Mouse (Mus musculus) small intestine, adult 2 months (tissue): ENCODE results near the gene Slc34a3. TPM values are rescaled to one million over a fixed set of nuclear protein-coding genes. Genes with fewer than 3 reads are reported as not detected.

ENCODE experiments used
- H3K27ac ChIP-seq: fragments of 200-500 bp; 2 replicates; pipeline ENCODE4 v1.5.1; 2012; ENCODE audit warnings: low read depth, low read length, control low read depth, inconsistent platforms; ENCODE audit not compliant: insufficient read depth
- H3K27me3 ChIP-seq: fragments of 200-500 bp; 2 replicates; pipeline ENCODE4 v1.6.1; 2012; ENCODE audit warnings: mild to moderate bottlenecking, moderate library complexity, low read length, inconsistent platforms; ENCODE audit not compliant: control insufficient read depth, insufficient read depth
- H3K36me3 ChIP-seq: fragments of 200-500 bp; 2 replicates; pipeline ENCODE4 v1.6.1; 2012; ENCODE audit warnings: mild to moderate bottlenecking, low read length, control low read depth, inconsistent platforms; ENCODE audit not compliant: control insufficient read depth, insufficient read depth
- H3K4me1 ChIP-seq: fragments of 200-500 bp; 2 replicates; pipeline ENCODE4 v1.6.1; 2012; ENCODE audit warnings: low read length, inconsistent platforms, mixed read lengths; ENCODE audit not compliant: control insufficient read depth, insufficient read depth, insufficient read length
- H3K4me3 ChIP-seq: fragments of 200-500 bp; 2 replicates; pipeline ENCODE4 v1.5.1; 2012; ENCODE audit warnings: low read depth, mild to moderate bottlenecking, control low read depth, inconsistent platforms, low read length, moderate library complexity
- CTCF ChIP-seq: fragments of 200-500 bp; IDR thresholded peaks from 2 replicates; pipeline ENCODE4 v1.5.1; 2012; ENCODE audit warnings: low read depth, mild to moderate bottlenecking, control low read depth, inconsistent platforms, low read length, moderate library complexity, mixed read lengths; ENCODE audit not compliant: insufficient replicate concordance, insufficient read length; ENCODE audit errors: extremely low read depth
- POLR2A ChIP-seq: fragments of 200-500 bp; IDR thresholded peaks from 2 replicates; pipeline ENCODE4 v1.6.1; 2012; ENCODE audit warnings: low read depth, mild to moderate bottlenecking, control low read depth, inconsistent platforms, low read length, moderate library complexity
- WGBS: fragments of 180-500 bp; shearing (Covaris S2); methylation state at CpG from one replicate; pipeline ENCODE4 v1.1.7; 2018; 5-methylcytosine and 5-hydroxymethylcytosine counted together
- polyA plus RNA-seq: library from polyadenylated mRNA; depleted of rRNA; stranded (reverse); fragments of >200 nt; gene quantifications from 2 replicates; pipeline ENCODE4 v1.2.3, GENCODE M21; 2012

Slc34a3 gene
- polyA plus RNA-seq, 1 experiment = 5.6 TPM

DNA sequence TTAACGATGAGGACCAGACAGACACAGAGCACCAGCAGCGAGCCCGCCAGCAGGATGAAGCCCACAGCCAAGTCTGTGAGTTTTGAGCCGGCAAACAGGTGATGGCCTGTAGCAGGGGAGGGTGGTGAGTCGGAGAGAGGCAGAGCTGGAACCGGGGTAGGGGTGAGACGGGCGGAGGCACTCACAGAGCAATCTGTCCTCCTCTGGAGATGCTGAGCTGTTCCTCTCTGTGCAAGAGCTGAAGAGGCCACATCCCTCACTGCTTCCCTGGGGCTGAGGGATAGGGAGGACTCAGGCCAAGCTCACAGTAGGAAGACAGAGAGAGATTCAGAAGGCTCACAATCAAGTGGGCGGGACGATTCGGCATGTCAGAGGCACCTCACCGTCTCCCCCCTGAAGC is 3.1 kb downstream of the Slc34a3 start:
- TF ChIP-seq POLR2A (no peak), CTCF (no peak)
- 78% methylated on average over 12 of the region's 12 CpGs for WGBS

GRCm38 (mm10) chr2:25230581-25230980 is 3.6 kb downstream of the Slc34a3 start:
- 90% methylated on average over 7 of the region's 7 CpGs for WGBS
- Histone ChIP-seq H3K4me3 (no peak overlapping the region), H3K4me1 (peaks cover 25% of the 10 kb centered on the region), H3K27me3 (no peaks in the 10 kb centered on the region), H3K36me3 (no peaks in the 10 kb centered on the region), H3K27ac (no peak overlapping the region)
- TF ChIP-seq POLR2A (no peak), CTCF (no peak)

More for the DNA sequence above, 3.1 kb downstream of the Slc34a3 start:
- Histone ChIP-seq H3K36me3 (no peaks in the 10 kb centered on the region), H3K27me3 (no peaks in the 10 kb centered on the region), H3K4me1 (peaks cover 29% of the 10 kb centered on the region), H3K27ac (no peak overlapping the region), H3K4me3 (no peak overlapping the region)

DNA sequence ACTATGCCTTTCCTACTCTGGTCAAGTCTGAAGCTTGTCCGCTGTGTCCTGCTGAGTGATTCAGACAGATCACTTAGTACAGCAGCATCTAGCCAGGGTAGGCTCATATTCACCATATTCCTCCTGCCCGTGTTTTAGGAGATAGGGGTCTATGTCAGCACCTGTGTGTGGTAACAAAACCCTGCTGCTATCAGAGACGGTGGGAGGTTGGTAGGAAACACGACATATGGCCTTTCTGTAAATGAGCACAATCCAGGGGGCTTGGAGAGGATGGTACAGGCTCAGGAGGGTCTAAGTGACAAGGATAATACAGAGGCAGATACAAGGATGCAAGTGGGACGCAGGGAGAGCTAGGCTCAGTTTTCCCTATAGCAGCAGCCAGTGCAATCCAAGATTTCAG is 4.6 kb downstream of the Slc34a3 start:
- TF ChIP-seq POLR2A (no peak), CTCF (no peak)
- WGBS = 93% methylated on average over 5 of the region's 5 CpGs
- H3K4me3 ChIP-seq = no peak overlapping the region
- no peaks in the 10 kb centered on the region for H3K27me3 ChIP-seq
- H3K27ac ChIP-seq = no peak overlapping the region
- H3K4me1 ChIP-seq = peaks cover 17% of the 10 kb centered on the region
- no peaks in the 10 kb centered on the region for H3K36me3 ChIP-seq

DNA sequence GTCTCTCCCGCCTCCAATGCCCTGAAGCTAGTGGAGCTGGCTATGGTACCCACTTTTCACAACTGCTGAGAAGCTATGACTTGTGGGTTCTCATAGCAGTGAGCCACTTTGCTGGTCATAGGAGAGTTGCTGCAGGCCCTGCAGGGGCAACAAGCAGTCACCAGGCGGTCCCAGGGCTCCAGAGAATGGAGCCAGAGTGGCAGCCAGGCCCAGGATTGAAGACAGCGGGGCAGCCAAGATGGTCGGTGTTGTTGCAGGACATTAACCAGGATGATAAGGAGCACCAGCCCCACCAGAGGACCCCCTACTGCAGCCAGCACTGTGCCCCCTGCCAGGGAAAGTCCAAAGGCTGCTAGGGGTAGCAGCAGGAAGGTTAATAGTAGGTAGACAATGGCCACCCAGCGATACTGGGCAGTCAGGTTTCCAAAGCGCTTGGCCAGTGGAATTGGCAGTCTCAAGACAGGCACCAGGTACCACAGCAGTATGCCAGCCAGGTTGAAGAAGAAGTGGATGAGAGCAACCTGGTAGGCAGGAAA is 5.1 kb downstream of the Slc34a3 start:
- no peaks in the 10 kb centered on the region for H3K36me3 ChIP-seq
- H3K4me1 ChIP-seq = peaks cover 12% of the 10 kb centered on the region
- WGBS = 77% methylated on average over 6 of the region's 6 CpGs
- H3K27ac ChIP-seq = peak overlapping the region; percentile 56
- TF ChIP-seq CTCF (no peak), POLR2A (no peak)
- no peak overlapping the region for H3K4me3 ChIP-seq
- H3K27me3 ChIP-seq = no peaks in the 10 kb centered on the region

- 1% methylated on average over 7 of the region's 7 CpGs for WGBS
Measured at GRCm38 (mm10) chr2:25228431-25228889, 5.7 kb downstream of the Slc34a3 start.

DNA sequence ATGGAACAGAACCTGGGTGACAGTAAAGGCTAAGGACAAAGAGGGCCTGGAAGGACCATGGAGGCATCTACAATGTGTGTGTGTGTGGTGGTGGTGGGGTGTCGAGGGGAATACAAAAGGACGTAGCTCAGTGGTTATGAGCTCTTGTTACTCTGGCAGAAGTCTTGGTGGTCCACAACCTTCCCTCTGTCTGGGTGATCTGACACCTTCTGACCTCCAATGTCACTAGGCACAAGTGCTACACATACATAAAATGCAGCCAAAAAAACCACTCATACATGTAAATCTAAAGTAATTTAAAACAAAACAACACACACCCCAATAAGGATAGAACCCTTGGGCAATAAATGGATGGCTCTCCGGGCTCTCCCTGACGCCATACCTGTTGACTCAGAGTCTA is 6.8 kb downstream of the Slc34a3 start:
- TF ChIP-seq POLR2A = no peak
- TF ChIP-seq CTCF = no peak
- no peaks in the 10 kb centered on the region for H3K27me3 ChIP-seq
- peaks cover 4% of the 10 kb centered on the region for H3K36me3 ChIP-seq
- H3K4me3 ChIP-seq = no peak overlapping the region
- WGBS = 89% methylated on average over 4 of the region's 4 CpGs
- peaks cover 6% of the 10 kb centered on the region for H3K4me1 ChIP-seq
- H3K27ac ChIP-seq = no peak overlapping the region

More at GRCm38 (mm10) chr2:25228431-25228889, 5.7 kb downstream of the Slc34a3 start:
- TF ChIP-seq POLR2A (0 out of 2 replicates have a peak, but pooled peaks have one; percentile 32), CTCF (peak; percentile 78)
- H3K4me3 ChIP-seq = peak overlapping the region; percentile 30
- H3K27me3 ChIP-seq = no peaks in the 10 kb centered on the region
- H3K27ac ChIP-seq = peak overlapping the region; percentile 56
- H3K4me1 ChIP-seq = peaks cover 8% of the 10 kb centered on the region
- peaks cover under 1% of the 10 kb centered on the region for H3K36me3 ChIP-seq

DNA sequence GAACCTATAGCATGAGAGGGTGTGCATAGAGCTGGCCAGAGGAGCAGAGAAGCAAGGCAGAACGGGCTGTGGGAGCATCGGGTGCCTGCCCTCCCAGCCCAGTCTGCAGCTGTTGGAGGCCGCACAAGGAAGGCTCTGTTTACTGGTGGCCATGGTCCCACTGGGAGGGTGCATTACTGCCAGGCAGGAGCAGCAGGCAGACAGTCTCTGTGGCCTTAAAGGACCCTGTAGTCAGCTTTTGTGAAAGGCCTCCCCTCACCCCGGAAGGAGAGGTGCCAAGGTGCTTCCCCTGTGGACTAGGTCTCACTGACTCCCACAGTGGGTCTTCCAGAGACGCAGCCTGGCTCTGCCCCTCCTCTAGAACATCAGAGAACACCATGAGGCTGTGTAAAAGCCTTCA is 7.3 kb downstream of the Slc34a3 start:
- Histone ChIP-seq H3K36me3 (peaks cover 7% of the 10 kb centered on the region), H3K27ac (no peak overlapping the region), H3K27me3 (no peaks in the 10 kb centered on the region), H3K4me1 (peaks cover 7% of the 10 kb centered on the region), H3K4me3 (no peak overlapping the region)
- TF ChIP-seq POLR2A (no peak), CTCF (no peak)
- WGBS = 76% methylated on average over 5 of the region's 5 CpGs
